Mouse (Mus musculus) A20 (cell line): ENCODE measurements around the gene Defb42.

Experiments
- DNase-seq: peaks from one replicate; pipeline ENCODE4 v3.0.0-alpha.2; 2011; ENCODE audit warnings: low read depth, low spot score

The Defb42 gene

DNA sequence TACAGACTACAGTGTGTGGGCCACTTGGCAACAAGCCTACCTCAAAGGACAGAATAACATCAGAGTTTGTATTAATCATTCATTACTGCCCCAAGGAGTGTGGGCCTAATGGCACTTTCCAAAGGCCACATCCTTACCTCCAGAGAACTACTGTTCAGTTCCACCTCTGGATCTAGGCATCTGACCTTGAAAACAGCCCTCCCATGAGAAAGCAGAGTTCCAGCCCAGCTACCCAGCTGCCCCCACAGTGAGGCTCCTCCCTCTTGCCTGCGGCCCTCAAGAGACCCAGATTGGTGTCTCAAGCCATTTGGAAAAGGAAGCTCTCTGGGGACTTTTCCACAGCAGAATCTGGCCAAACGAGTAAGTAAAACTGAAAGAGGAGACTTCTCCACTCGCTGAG, at the start of gene Defb42:
Gene Defb42, plus strand, starts transcription at position 301 of the 400 bp plus-strand sequence.
- DNase-seq, result no peak

DNA sequence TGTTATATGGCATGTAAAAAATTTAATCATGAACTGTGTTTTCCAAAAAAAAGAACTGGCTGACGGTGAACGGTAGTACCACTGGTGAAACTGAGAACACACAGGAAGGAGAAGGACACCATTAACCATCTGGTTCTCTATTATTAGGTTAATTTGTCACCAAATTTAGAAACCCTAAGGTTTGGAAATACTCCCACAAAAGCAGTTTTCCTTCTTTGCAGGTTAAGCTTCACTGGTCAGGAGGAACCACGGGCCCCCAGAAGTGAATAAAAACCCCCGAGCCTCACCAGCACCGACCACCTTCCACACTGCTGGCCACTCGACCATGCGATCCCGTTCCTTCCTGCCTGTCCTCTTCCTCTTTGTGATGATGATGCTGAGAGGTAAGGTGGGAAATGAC, 49.0 kb upstream of the Defb42 start, which contains the start of gene Defb47:
Gene Defb47, plus strand, starts transcription at position 301 of the 400 bp plus-strand sequence.
- no peak for DNase-seq

- DNase-seq, result no peak
These were observed 47.8 kb upstream of the Defb42 start for GRCm38 (mm10) chr14:62998977-62999376.

- no peak for DNase-seq
These were observed 44.2 kb upstream of the Defb42 start for GRCm38 (mm10) chr14:63002588-63002987.

- DNase-seq, result no peak
These were observed 35.3 kb upstream of the Defb42 start, which contains the start of gene Defb43 for GRCm38 (mm10) chr14:63011471-63011870. Gene Defb43, plus strand, starts transcription at chr14:63011771.

DNA sequence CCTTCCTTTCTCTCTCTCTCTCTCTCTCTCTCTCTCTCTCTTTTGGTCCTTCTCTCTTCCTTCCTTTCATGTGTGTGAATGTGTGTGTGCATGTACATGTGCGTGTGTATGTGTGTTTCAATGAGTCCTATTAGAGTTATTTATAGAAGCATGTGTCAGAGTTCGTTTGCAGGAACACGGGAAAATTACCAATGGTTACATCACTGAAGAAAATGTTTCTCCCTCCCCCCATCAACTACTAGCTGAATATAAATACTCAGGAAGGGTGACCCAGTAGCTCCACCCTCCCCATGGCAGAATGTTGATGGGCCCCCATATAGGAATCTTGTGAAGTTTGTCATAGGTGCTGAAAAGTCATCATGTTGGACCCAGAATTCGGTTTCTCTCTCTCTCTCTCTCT, 33.7 kb upstream of the Defb42 start:
- DNase-seq, result no peak

DNA sequence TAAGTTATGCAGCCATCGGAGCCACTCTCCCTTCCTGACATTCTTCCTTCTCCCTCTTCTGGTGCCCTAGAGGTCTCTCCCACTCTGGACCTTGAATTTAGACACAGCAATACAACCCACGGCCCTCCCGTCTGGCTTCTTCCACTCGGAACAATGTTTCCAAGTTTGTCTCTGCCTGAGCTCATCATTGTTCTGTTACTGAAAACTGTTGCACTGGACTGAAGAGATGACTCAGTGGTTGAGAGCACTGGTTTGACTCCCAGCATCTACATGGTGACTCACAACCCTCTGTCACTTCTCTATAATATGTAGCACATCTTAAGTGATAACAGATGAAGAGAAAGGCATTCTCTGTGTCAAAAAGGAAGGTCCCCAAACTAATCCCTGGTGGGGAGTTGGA, 32.1 kb upstream of the Defb42 start:
- DNase-seq, result no peak

DNA sequence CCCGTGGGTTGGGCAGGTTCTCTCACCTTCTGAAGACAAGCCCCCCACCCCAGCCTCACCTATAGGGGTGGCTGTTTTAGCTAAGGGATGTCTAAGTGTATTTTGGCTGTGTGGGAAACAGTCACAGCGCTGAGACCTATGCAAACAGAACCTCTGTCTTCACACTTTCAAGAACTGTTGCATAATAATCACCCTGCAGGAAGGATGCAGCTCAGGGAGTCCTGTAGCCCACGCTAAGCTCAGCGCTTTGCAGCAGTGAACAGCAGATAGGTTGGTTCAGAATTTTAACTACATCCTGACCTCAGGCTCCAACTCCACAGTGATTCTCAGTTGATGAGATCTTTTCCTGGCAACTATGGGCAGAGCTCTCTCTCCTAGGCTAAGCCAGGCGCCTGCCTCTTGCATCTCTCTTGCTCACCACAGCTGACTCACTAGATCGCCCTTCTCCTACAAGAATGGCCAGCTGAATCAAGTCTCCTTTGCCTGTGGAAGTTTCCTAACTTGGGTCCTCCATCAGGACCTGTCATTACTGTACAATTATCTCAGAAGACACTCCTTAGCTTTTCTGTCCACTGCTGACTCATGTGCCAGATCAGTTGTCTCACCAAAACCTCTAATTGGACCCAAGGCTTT, 26.2 kb upstream of the Defb42 start:
- no peak for DNase-seq

DNA sequence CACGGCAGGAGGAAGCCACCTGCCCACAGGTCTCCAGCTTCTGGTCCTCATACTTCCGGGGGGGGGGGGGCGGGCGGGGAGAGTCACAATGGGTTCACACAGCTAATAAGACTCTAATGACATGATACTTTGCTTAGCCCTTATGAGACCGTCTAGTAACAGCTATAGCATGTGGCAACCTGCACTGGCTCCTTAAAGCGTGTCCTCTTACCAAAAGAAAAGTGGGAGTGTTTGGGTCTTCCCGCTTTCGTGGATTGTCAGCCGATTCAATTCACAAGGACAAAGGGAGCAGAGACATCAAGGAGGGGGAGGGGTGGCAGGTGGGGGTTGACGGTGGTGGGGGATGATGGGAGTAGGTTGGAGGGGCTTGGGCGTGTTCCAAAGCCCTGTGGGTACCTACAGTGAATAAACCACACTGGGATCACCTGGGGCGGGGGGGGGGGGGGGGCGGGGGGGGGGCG, 3.1 kb downstream of the Defb42 start, which contains the start of gene Defb30:
Gene Defb30, minus strand, starts transcription at position 51 of the 461 bp plus-strand sequence.
- no peak for DNase-seq

DNA sequence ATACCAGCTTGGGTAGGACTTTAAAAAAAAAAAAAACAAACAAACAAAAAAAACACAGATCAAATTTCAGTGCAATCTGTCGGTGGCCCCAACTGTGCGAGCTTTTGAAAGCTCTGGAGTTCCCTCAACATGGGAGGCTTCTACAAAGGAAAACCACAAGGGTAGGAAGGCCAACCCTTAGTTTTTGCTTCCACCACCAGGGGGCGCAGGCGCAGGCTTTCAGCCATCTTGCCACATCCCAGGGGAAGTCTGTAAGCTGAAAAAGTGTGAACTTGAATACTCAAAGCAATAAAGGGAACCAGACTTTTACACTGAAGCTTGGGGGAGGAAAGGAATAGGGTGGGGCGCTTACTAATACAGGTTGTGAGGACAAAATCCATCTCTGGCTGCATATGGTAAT, 4.0 kb downstream of the Defb42 start:
- DNase-seq, result peak; percentile 59

DNA sequence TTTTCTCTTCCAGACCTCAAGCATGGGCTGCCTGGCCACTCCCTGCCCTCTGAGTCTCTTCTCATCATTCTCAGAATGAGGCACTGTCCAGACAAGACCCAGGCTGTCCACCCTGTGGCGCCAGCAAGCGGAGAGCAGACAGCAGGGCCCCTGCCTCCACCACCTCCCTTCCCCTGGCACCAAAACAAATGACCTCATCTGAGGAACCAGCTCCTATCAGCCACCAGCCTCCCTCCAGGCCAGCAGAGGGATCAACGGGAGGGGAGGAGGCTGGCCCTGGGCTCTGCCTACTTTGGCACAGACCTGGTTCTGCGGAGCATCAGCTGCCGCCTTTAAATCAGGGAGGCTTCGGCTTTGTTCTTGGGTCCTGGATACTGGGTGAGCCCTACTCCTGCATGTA, 7.9 kb downstream of the Defb42 start:
- no peak for DNase-seq

DNA sequence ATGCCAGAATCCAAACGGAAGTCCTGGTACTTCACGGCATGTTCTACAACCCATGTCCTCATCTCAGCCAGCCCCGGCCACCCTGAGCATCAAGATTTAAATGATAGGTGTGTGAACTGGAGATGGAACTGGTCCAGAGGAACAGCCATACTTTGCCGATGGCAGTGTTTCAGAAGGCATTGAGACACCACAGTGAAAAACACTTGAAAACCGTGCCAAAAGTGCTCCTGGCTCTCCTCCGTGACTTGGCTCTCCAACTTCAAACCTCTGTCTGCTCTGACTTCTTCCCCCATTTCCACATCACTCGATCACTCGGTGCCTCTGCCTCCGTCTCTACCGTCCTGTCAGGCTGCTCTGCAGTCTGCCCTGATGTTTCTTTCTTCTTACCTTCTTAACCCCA, 13.6 kb downstream of the Defb42 start:
- no peak for DNase-seq

DNA sequence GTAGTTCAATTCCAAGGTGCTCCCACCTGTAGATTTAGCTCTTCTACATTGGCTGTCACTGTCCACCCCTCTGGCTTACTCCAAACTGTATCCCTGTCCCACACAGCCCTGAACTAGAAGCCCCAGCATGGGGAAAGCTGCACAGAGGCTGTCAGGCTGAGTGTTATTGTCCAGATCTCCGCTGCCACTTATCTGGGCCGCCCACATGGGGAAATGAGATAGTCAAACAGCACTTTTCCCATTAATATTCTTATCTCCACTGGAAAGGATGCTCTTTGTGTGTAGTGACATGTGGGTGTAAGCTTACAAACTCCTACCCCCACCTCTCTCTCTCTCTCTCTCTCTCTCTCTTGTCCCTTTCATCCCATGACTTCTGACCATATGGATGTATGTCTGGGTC, 15.4 kb downstream of the Defb42 start:
- DNase-seq, result no peak

- no peak for DNase-seq
These were observed 18.6 kb downstream of the Defb42 start for GRCm38 (mm10) chr14:63065391-63065790.

DNA sequence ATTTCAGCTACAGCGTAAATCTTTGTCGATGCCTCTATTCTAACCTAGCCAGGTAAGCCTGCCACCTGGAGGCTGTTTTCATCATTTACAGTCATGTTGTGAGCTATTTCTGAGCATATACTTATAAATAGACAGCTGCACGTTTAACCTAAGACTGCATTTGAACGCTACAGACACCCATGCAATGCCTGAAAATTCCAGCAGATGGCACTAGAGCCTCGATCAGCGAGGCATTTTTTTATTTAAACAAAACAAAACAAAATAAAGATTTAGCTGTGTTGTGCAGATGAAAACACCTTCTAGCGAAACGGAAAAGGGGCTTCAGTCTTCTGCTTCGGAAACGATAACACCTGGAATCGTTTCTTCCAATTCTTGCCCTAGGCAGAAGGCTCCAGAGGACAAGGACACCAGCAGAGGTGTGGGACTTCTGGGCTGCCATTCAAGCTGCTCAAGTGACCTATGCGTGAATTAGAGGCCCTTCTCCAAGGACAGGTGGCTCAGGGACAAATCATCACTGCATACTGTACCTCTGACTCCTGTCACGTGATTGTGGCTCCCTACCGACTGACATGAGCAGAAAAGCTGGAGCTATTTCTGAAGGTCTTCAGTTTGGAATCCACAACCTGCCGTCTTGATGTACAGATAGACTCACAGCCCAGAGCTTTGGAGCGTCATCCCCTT, 20.0 kb downstream of the Defb42 start:
- peak; percentile 84 for DNase-seq

GRCm38 (mm10) chr14:63067708-63068107, 20.9 kb downstream of the Defb42 start:
- no peak for DNase-seq
